Mouse (Mus musculus) activated CD4-positive, CD25-positive, alpha-beta regulatory T cell, adult 4 months (primary cell): Measurements from ENCODE around the gene Lmna. TPM values are rescaled to one million over a fixed set of nuclear protein-coding genes. Genes with fewer than 3 reads are reported as not detected.

Experiments used
- ATAC-seq: one replicate; pipeline ENCODE4 v1.8.0; 2017
- polyA plus RNA-seq, 2 experiments: library from polyadenylated mRNA; unstranded; fragments of 100-300 nt; shearing (Covaris generic); gene quantifications; one replicate each; pipeline ENCODE4 v1.2.1; 2017

Gene Lmna
- polyA plus RNA-seq, 2 experiments from 2014 or later, result 4.6 to 6.4 TPM

- ATAC-seq, result no peak
Observed at GRCm38 (mm10) chr3:88538271-88539145, 28.8 kb upstream of the Lmna start.

- ATAC-seq, result no peak
Observed at GRCm38 (mm10) chr3:88537146-88537545, 27.4 kb upstream of the Lmna start.

DNA sequence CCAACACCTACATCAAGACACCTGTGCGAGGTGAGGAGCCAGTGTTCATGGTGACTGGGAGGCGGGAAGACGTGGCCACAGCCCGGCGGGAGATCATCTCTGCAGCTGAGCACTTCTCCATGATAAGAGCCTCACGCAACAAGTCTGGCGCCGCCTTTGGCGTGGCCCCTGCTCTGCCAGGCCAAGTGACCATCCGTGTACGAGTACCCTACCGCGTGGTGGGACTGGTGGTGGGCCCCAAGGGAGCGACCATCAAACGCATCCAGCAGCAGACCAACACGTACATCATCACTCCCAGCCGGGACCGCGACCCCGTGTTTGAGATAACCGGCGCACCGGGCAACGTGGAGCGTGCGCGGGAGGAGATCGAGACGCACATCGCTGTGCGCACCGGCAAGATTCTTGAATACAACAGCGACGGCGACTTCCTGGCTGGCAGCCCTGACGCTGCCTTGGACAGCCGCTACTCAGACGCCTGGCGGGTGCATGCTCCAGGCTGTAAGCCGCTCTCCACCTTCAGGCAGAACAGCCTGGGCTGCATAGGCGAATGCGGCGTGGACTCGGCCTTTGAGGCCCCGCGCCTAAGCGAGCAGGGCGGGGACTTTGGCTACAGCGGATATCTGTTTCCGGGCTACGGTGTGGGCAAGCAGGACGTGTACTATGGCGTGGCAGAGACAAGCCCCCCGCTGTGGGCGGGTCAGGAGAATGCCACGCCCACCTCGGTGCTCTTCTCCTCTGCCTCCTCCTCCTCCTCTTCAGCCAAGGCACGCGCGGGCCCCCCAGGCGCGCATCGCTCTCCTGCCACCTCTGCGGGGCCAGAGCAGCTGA is 26.6 kb upstream of the Lmna start:
- ATAC-seq, result no peak

GRCm38 (mm10) chr3:88535527-88535926 is 25.8 kb upstream of the Lmna start:
- ATAC-seq, result no peak

- no peak for ATAC-seq
Observed at GRCm38 (mm10) chr3:88535005-88535404, 25.2 kb upstream of the Lmna start.

DNA sequence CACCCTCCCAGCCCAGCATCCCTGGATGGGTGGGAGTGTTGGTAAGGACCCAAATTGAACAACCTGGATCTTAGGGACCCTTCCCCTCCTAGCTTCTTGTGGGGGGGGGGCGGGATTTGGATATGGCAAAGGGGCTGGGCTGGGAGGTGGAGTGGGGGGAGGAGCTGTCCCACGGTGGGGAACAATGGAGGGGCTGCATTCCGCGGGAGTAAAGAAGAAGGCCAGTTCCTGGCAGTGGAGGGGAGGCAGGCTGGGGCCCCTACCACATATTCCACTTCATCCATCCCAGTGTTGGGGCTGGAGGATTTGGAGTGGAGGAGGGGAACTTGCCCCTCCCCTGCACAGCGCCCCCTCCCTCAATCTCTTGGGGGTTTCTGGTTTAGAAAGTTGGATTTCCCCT is 23.9 kb upstream of the Lmna start:
- ATAC-seq, result no peak

- ATAC-seq, result no peak
Observed at GRCm38 (mm10) chr3:88532689-88533511, 23.1 kb upstream of the Lmna start.

DNA sequence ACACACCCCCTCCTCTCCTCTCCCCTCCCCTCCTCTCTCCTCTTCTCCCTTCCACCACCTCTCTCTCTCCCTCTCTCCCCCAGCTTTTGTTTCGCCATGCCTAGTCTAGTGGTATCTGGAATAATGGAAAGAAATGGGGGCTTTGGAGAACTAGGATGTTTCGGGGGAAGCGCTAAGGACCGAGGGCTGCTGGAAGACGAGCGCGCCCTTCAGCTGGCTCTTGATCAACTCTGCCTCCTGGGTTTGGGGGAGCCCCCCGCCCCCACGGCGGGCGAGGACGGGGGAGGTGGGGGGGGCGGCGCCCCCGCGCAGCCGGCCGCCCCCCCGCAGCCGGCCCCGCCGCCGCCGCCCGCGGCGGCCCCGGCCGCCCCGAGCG is 22.5 kb upstream of the Lmna start, which contains the start of gene Mex3a:
TSS of gene Mex3a (plus strand) at position 97 of the 376 bp plus-strand sequence.
- no peak for ATAC-seq

GRCm38 (mm10) chr3:88531348-88532298 is 21.9 kb upstream of the Lmna start:
- peak; percentile 76 for ATAC-seq

GRCm38 (mm10) chr3:88530082-88530864 is 20.5 kb upstream of the Lmna start:
- ATAC-seq, result no peak

GRCm38 (mm10) chr3:88529204-88530000 is 19.6 kb upstream of the Lmna start:
- ATAC-seq, result no peak

DNA sequence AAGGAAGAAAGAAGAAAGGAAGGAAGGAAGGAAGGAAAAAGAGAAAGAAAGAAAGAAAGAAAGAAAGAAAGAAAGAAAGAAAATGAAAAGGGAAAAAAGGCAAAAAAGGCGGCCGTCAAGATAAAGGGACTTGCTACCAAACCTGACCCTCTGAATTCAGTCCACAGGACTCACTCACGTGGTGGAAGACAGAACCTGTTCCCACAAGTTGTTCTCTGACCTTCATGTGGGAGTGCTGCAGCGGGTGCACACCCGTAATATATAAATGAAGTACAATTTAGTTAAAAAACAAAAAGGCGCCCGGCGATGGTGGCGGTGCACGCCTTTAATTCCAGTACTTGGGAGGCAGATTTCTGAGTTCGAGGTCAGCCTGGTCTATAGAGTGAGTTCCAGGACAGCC is 18.9 kb upstream of the Lmna start:
- no peak for ATAC-seq

DNA sequence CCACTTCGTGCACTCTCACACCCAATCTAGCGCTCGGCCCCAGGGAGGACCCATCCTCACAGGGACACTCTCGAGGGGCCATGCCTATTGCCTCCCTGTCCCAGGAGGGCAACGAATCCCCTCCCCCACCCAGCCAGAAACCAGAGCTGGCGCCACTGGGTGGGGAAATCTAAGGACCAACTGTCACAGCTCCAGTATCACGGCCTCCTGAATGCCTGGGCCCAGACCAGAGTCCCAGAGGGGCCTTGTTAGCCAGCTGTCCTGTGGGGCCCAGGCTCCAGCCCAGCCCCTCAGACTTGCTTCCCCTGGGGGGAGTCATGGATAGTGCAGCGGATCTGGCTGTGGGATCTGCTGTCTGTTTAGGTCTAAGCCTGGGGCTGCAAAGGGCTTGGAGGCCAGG is 17.8 kb upstream of the Lmna start:
- ATAC-seq, result no peak

- ATAC-seq, result peak; percentile 60
Observed at GRCm38 (mm10) chr3:88526157-88527131, 16.7 kb upstream of the Lmna start.

DNA sequence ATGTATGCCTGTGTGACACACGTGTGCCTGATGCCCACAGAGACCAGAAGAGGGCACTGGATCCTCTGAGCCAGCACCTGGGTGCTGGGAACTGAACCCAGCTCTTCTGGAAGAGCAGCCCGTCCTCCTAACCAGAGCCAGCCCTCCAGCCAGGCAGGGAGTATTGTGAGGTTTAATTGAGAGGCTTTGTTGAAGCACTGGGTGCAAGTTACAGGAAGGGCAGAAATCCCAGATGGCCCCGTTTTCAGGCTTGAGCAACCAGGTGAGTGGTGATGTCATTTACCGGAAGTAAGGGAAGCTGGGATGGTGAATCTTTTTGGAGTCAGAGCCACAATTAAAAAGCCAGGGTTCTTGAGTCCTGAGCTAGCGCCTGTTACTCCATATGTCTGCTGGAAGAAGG is 15.3 kb upstream of the Lmna start:
- no peak for ATAC-seq

GRCm38 (mm10) chr3:88523027-88523426 is 13.3 kb upstream of the Lmna start:
- ATAC-seq, result no peak

DNA sequence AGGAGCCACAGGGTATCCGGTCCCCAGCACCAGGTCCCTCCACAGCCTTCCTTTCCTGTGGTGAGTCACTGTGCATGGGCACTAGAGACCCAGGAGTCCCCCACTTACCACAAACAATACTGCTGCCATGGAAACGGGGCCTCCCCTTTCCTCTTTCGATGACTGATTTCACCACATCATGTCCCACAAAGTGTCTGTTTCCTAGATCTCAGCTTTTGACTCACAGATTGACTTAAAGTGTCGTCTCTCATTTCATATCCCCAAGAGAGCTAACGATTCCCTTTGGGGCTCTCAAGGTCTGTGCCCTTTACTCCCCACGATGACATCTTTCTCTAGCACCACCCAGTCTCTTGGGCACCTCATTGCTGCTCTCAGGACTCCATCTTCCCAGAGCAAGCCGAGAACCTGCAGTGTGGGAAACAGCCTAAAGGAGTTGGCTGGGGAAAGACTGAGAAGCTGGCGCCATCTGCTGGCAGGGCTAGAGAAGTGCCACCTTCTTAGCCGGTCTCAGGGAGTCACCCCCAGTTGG is 12.1 kb upstream of the Lmna start:
- peak; percentile 85 for ATAC-seq

GRCm38 (mm10) chr3:88521156-88521555 is 11.4 kb upstream of the Lmna start:
- no peak for ATAC-seq
